Mouse (Mus musculus): Measurements from ENCODE around the gene Tpst2. TPM values are rescaled to one million over a fixed set of nuclear protein-coding genes. Genes with fewer than 3 reads are reported as not detected.

Tpst2 gene
- polyA plus RNA-seq, 1 experiment from 2014 or later: 31.7 TPM

- ATAC-seq (ENCODE audit: low FRiP score): no peak
- Histone ChIP-seq H3K4me2 (replicated peaks) (no peak overlapping the region), H3K9ac (no peak overlapping the region), H3K27ac (no peak overlapping the region), H3K4me3 (no peak overlapping the region), H3K9me3 (replicated peaks) (no peaks in the 10 kb centered on the region), H3K4me1 (peaks cover 4% of the 10 kb centered on the region; the same call in 1 of the 2 replicates), H3K36me3 (no peaks in the 10 kb centered on the region), H3K27me3 (no peaks in the 10 kb centered on the region; the same call in 1 of the 2 replicates)
- 82% methylated on average over 3 of the region's 3 CpGs for WGBS
Observed at GRCm38 (mm10) chr5:112257896-112258295, 18.6 kb upstream of the Tpst2 start.

GRCm38 (mm10) chr5:112259862-112260650 is 16.4 kb upstream of the Tpst2 start:
- no peaks in the 10 kb centered on the region for H3K4me1 ChIP-seq
- no peaks in the 10 kb centered on the region for H3K36me3 ChIP-seq
- H3K27ac ChIP-seq: no peak overlapping the region
- 89% methylated on average over 16 of the region's 16 CpGs for WGBS
- H3K9ac ChIP-seq: no peak overlapping the region
- no peak overlapping the region for H3K4me2 ChIP-seq (replicated peaks)
- no peaks in the 10 kb centered on the region for H3K9me3 ChIP-seq (replicated peaks)
- no peak overlapping the region for H3K4me3 ChIP-seq
- no peaks in the 10 kb centered on the region; the same call in 1 of the 2 replicates for H3K27me3 ChIP-seq
- no peak for ATAC-seq (ENCODE audit: low FRiP score)

GRCm38 (mm10) chr5:112260818-112261217 is 15.7 kb upstream of the Tpst2 start:
- 78% methylated on average over 3 of the region's 3 CpGs for WGBS
- Histone ChIP-seq H3K9ac (no peak overlapping the region), H3K4me1 (peaks cover 6% of the 10 kb centered on the region), H3K27me3 (no peaks in the 10 kb centered on the region; the same call in 1 of the 2 replicates), H3K4me2 (replicated peaks) (no peak overlapping the region), H3K9me3 (replicated peaks) (no peaks in the 10 kb centered on the region), H3K27ac (no peak overlapping the region), H3K4me3 (no peak overlapping the region), H3K36me3 (no peaks in the 10 kb centered on the region)
- no peak for ATAC-seq (ENCODE audit: low FRiP score)

GRCm38 (mm10) chr5:112264099-112264498 is 12.4 kb upstream of the Tpst2 start:
- 89% methylated on average over 7 of the region's 7 CpGs for WGBS
- no peaks in the 10 kb centered on the region for H3K9me3 ChIP-seq (replicated peaks)

GRCm38 (mm10) chr5:112265110-112265509 is 11.4 kb upstream of the Tpst2 start:
- H3K27me3 ChIP-seq: peaks cover 13% of the 10 kb centered on the region; the same call in 1 of the 2 replicates

More at GRCm38 (mm10) chr5:112264099-112264498, 12.4 kb upstream of the Tpst2 start:
- no peak overlapping the region for H3K9ac ChIP-seq
- H3K27ac ChIP-seq: no peak overlapping the region
- H3K36me3 ChIP-seq: no peaks in the 10 kb centered on the region
- H3K4me2 ChIP-seq (replicated peaks): no peak overlapping the region
- H3K4me1 ChIP-seq: peaks cover 8% of the 10 kb centered on the region
- H3K4me3 ChIP-seq: no peak overlapping the region
- H3K27me3 ChIP-seq: peaks cover 10% of the 10 kb centered on the region; the same call in 1 of the 2 replicates
- ATAC-seq (ENCODE audit: low FRiP score): no peak

GRCm38 (mm10) chr5:112265515-112265914 is 11.0 kb upstream of the Tpst2 start:
- no peaks in the 10 kb centered on the region for H3K36me3 ChIP-seq
- peaks cover 14% of the 10 kb centered on the region; the same call in 1 of the 2 replicates for H3K27me3 ChIP-seq
- no peak overlapping the region for H3K27ac ChIP-seq
- 0 out of 2 replicates have a peak overlapping the region, but pooled peaks have one; percentile 21 for H3K4me2 ChIP-seq (replicated peaks)
- ATAC-seq (ENCODE audit: low FRiP score): no peak
- H3K9ac ChIP-seq: no peak overlapping the region
- H3K4me3 ChIP-seq: no peak overlapping the region
- H3K9me3 ChIP-seq (replicated peaks): no peaks in the 10 kb centered on the region
- WGBS: 8% methylated on average over 10 of the region's 10 CpGs
- peaks cover 11% of the 10 kb centered on the region for H3K4me1 ChIP-seq

More at GRCm38 (mm10) chr5:112265110-112265509, 11.4 kb upstream of the Tpst2 start:
- Histone ChIP-seq H3K36me3 (no peaks in the 10 kb centered on the region), H3K4me1 (peaks cover 8% of the 10 kb centered on the region), H3K4me3 (no peak overlapping the region), H3K9me3 (replicated peaks) (no peaks in the 10 kb centered on the region), H3K27ac (no peak overlapping the region), H3K9ac (no peak overlapping the region), H3K4me2 (replicated peaks) (no peak overlapping the region)
- no peak for ATAC-seq (ENCODE audit: low FRiP score)
- WGBS: 81% methylated on average over 5 of the region's 5 CpGs

GRCm38 (mm10) chr5:112266011-112266777 is 10.3 kb upstream of the Tpst2 start:
- Histone ChIP-seq H3K4me1 (peaks cover 17% of the 10 kb centered on the region), H3K36me3 (no peaks in the 10 kb centered on the region), H3K9me3 (replicated peaks) (no peaks in the 10 kb centered on the region), H3K27ac (no peak overlapping the region), H3K4me2 (replicated peaks) (0 out of 2 replicates have a peak overlapping the region, but pooled peaks have one; percentile 21), H3K27me3 (peaks cover 15% of the 10 kb centered on the region; the same call in 1 of the 2 replicates), H3K9ac (no peak overlapping the region), H3K4me3 (no peak overlapping the region)
- WGBS: 64% methylated on average over 9 of the region's 9 CpGs
- ATAC-seq (ENCODE audit: low FRiP score): no peak

GRCm38 (mm10) chr5:112270764-112271541 is 5.5 kb upstream of the Tpst2 start:
- ATAC-seq (ENCODE audit: low FRiP score): 0 out of 2 replicates have a peak, but pooled peaks have one; percentile 44
- H3K4me1 ChIP-seq: peaks cover 17% of the 10 kb centered on the region
- WGBS: 37% methylated on average over 24 of the region's 24 CpGs
- H3K4me2 ChIP-seq (replicated peaks): peak overlapping the region; percentile 29
- 0 out of 2 replicates have a peak overlapping the region, but pooled peaks have one; percentile 3 for H3K9ac ChIP-seq
- H3K4me3 ChIP-seq: no peak overlapping the region
- no peaks in the 10 kb centered on the region for H3K9me3 ChIP-seq (replicated peaks)
- H3K36me3 ChIP-seq: no peaks in the 10 kb centered on the region
- H3K27me3 ChIP-seq: peaks cover 19% of the 10 kb centered on the region; the same call in 1 of the 2 replicates
- H3K27ac ChIP-seq: peak overlapping the region; percentile 70

GRCm38 (mm10) chr5:112272934-112273333 is 3.6 kb upstream of the Tpst2 start:
- ATAC-seq (ENCODE audit: low FRiP score): no peak
- Histone ChIP-seq H3K4me2 (replicated peaks) (no peak overlapping the region), H3K9me3 (replicated peaks) (no peaks in the 10 kb centered on the region), H3K4me1 (peaks cover 26% of the 10 kb centered on the region), H3K4me3 (no peak overlapping the region), H3K27me3 (peaks cover 17% of the 10 kb centered on the region; the same call in 1 of the 2 replicates), H3K27ac (no peak overlapping the region), H3K9ac (no peak overlapping the region), H3K36me3 (no peaks in the 10 kb centered on the region)
- 67% methylated on average over 2 of the region's 2 CpGs for WGBS

GRCm38 (mm10) chr5:112273746-112274463 is 2.6 kb upstream of the Tpst2 start:
- H3K4me2 ChIP-seq (replicated peaks): no peak overlapping the region
- no peaks in the 10 kb centered on the region for H3K36me3 ChIP-seq
- peaks cover 32% of the 10 kb centered on the region for H3K4me1 ChIP-seq
- no peak overlapping the region for H3K27ac ChIP-seq
- H3K9me3 ChIP-seq (replicated peaks): no peaks in the 10 kb centered on the region
- WGBS: 43% methylated on average over 2 of the region's 2 CpGs
- H3K4me3 ChIP-seq: no peak overlapping the region
- peaks cover 11% of the 10 kb centered on the region; the same call in 1 of the 2 replicates for H3K27me3 ChIP-seq
- H3K9ac ChIP-seq: no peak overlapping the region
- ATAC-seq (ENCODE audit: low FRiP score): no peak
